Mouse (Mus musculus) liver, postnatal 0 days (tissue): Measurements from ENCODE around the gene 1700123O20Rik.

Source experiments
- CTCF ChIP-seq: sonication (generic); IDR thresholded peaks from 2 replicates; pipeline ENCODE4 v1.5.1; 2016; ENCODE audit warnings: antibody characterized with exemption, low read depth
- EP300 ChIP-seq: IDR thresholded peaks from 2 replicates; pipeline ENCODE4 v1.6.1; 2016; ENCODE audit warnings: antibody characterized with exemption, low read depth, mild to moderate bottlenecking

- TF ChIP-seq CTCF (no peak), EP300 (no peak)
These were observed 38.1 kb upstream of the 1700123O20Rik start for GRCm38 (mm10) chr14:54647900-54648299.
